Mouse (Mus musculus): ENCODE results near the gene Spsb2. TPM values are rescaled to one million over a fixed set of nuclear protein-coding genes. Genes with fewer than 3 reads are reported as not detected.

Gene Spsb2
- polyA plus RNA-seq, 1 experiment from 2014 or later, result 5.7 TPM

Other genes starting within 250 kb of the Spsb2 start
- gene C1rb, start 238.4 kb upstream of the Spsb2 start, polyA plus RNA-seq (2014; fragmentation: Nextera tagmentation; extraction: Ambion mirVana), result not detected in 2 replicates
- gene C1s2, start 172.6 kb upstream of the Spsb2 start, polyA plus RNA-seq (2014; fragmentation: Nextera tagmentation; extraction: Ambion mirVana), result not detected in 2 replicates
- gene Lpcat3, start 145.6 kb upstream of the Spsb2 start, polyA plus RNA-seq (2014; fragmentation: Nextera tagmentation; extraction: Ambion mirVana), result 45.0 and 47.7 TPM in 2 replicates
- gene Emg1, start 96.5 kb upstream of the Spsb2 start, polyA plus RNA-seq (2014; fragmentation: Nextera tagmentation; extraction: Ambion mirVana), result 114 and 117 TPM in 2 replicates
- 295 and 326 TPM in 2 replicates for gene Phb2, start 96.3 kb upstream of the Spsb2 start, polyA plus RNA-seq (2014; fragmentation: Nextera tagmentation; extraction: Ambion mirVana)
- 4.9 and 8.6 TPM in 2 replicates for gene Ptpn6, start 69.9 kb upstream of the Spsb2 start, polyA plus RNA-seq (2014; fragmentation: Nextera tagmentation; extraction: Ambion mirVana)
- 449 and 503 TPM in 2 replicates for gene Grcc10, start 67.3 kb upstream of the Spsb2 start, polyA plus RNA-seq (2014; fragmentation: Nextera tagmentation; extraction: Ambion mirVana)
- not detected in 2 replicates for gene Gm45234, start 52.6 kb upstream of the Spsb2 start, polyA plus RNA-seq (2014; fragmentation: Nextera tagmentation; extraction: Ambion mirVana)
- 6.2 and 9.3 TPM in 2 replicates for gene Atn1, start 52.1 kb upstream of the Spsb2 start, polyA plus RNA-seq (2014; fragmentation: Nextera tagmentation; extraction: Ambion mirVana)
- 4.2 TPM in 2 replicates for gene Eno2, start 39.0 kb upstream of the Spsb2 start, polyA plus RNA-seq (2014; fragmentation: Nextera tagmentation; extraction: Ambion mirVana)
- not detected in 2 replicates for gene Lrrc23, start 28.9 kb upstream of the Spsb2 start, polyA plus RNA-seq (2014; fragmentation: Nextera tagmentation; extraction: Ambion mirVana)
- gene Tpi1, start 5.6 kb downstream of the Spsb2 start, polyA plus RNA-seq (2014; fragmentation: Nextera tagmentation; extraction: Ambion mirVana), result 1,486 and 1,545 TPM in 2 replicates
- 78.9 and 85.9 TPM in 2 replicates for gene Usp5, start 20.8 kb downstream of the Spsb2 start, polyA plus RNA-seq (2014; fragmentation: Nextera tagmentation; extraction: Ambion mirVana)
- gene Cdca3, start 20.9 kb downstream of the Spsb2 start, polyA plus RNA-seq (2014; fragmentation: Nextera tagmentation; extraction: Ambion mirVana), result 126 and 139 TPM in 2 replicates
- 6.7 and 7.5 TPM in 2 replicates for gene Gnb3, start 31.6 kb downstream of the Spsb2 start, polyA plus RNA-seq (2014; fragmentation: Nextera tagmentation; extraction: Ambion mirVana)
- 18.7 and 20.5 TPM in 2 replicates for gene P3h3, start 49.1 kb downstream of the Spsb2 start, polyA plus RNA-seq (2014; fragmentation: Nextera tagmentation; extraction: Ambion mirVana)
- 0.71 and 0.86 TPM in 2 replicates for gene Gpr162, start 55.3 kb downstream of the Spsb2 start, polyA plus RNA-seq (2014; fragmentation: Nextera tagmentation; extraction: Ambion mirVana)
- gene Cd4, start 79.6 kb downstream of the Spsb2 start, polyA plus RNA-seq (2014; fragmentation: Nextera tagmentation; extraction: Ambion mirVana), result 0.16 TPM in 1 of 2 replicates, not detected in the other
- 1.00 and 1.1 TPM in 2 replicates for gene Lag3, start 103.0 kb downstream of the Spsb2 start, polyA plus RNA-seq (2014; fragmentation: Nextera tagmentation; extraction: Ambion mirVana)
- 238 and 251 TPM in 2 replicates for gene Ptms, start 111.4 kb downstream of the Spsb2 start, polyA plus RNA-seq (2014; fragmentation: Nextera tagmentation; extraction: Ambion mirVana)
- gene Mlf2, start 122.7 kb downstream of the Spsb2 start, polyA plus RNA-seq (2014; fragmentation: Nextera tagmentation; extraction: Ambion mirVana), result 364 and 365 TPM in 2 replicates
- gene Cops7a, start 156.9 kb downstream of the Spsb2 start, polyA plus RNA-seq (2014; fragmentation: Nextera tagmentation; extraction: Ambion mirVana), result 128 and 135 TPM in 2 replicates
- 0.28 and 0.55 TPM in 2 replicates for gene Pianp, start 188.0 kb downstream of the Spsb2 start, polyA plus RNA-seq (2014; fragmentation: Nextera tagmentation; extraction: Ambion mirVana)
- gene Zfp384, start 200.5 kb downstream of the Spsb2 start, polyA plus RNA-seq (2014; fragmentation: Nextera tagmentation; extraction: Ambion mirVana), result 6.6 and 7.2 TPM in 2 replicates
- gene Ing4, start 231.1 kb downstream of the Spsb2 start, polyA plus RNA-seq (2014; fragmentation: Nextera tagmentation; extraction: Ambion mirVana), result 67.1 and 76.1 TPM in 2 replicates
- gene Acrbp, start 241.0 kb downstream of the Spsb2 start, polyA plus RNA-seq (2014; fragmentation: Nextera tagmentation; extraction: Ambion mirVana), result 5.4 and 6.5 TPM in 2 replicates